Mouse (Mus musculus) embryonic facial prominence, embryonic 11.5 days (tissue): ENCODE results near the gene Rbbp7. TPM values are rescaled to one million over a fixed set of nuclear protein-coding genes. Genes with fewer than 3 reads are reported as not detected.

Experiments
- ATAC-seq: fragments of 200-750 bp; cut with Nextera tagmentation; replicated peaks from 2 replicates; pipeline ENCODE4 v1.8.0; 2017; ENCODE audit warnings: low read depth; ENCODE audit not compliant: insufficient number of reproducible peaks, low FRiP score, low TSS enrichment
- DNase-seq: peaks from one replicate; pipeline ENCODE4 v3.0.0-alpha.2; 2015; ENCODE audit warnings: low spot score
- H3K27ac ChIP-seq: fragments of 300-500 bp; sonication (generic); replicated peaks from 2 replicates; pipeline ENCODE4 v1.5.1; 2014; ENCODE audit warnings: mild to moderate bottlenecking, low read depth, low read length, control low read depth
- H3K27me3 ChIP-seq: fragments of 300-500 bp; sonication (generic); 2 replicates; pipeline ENCODE4 v1.6.1; 2014; ENCODE audit warnings: mild to moderate bottlenecking, low read length, moderate library complexity, mixed read lengths; ENCODE audit not compliant: control insufficient read depth, insufficient read depth
- H3K36me3 ChIP-seq: fragments of 300-500 bp; sonication (generic); replicated peaks from 2 replicates; pipeline ENCODE4 v1.6.1; 2014; ENCODE audit warnings: low read depth, mild to moderate bottlenecking, low read length, moderate library complexity, mixed read lengths; ENCODE audit not compliant: control insufficient read depth, insufficient read depth
- H3K4me1 ChIP-seq: fragments of 300-500 bp; sonication (generic); 2 replicates; pipeline ENCODE4 v1.6.1; 2014; ENCODE audit warnings: low read length, mixed read lengths; ENCODE audit not compliant: control insufficient read depth, insufficient read depth
- H3K4me2 ChIP-seq: fragments of 300-500 bp; sonication (generic); 2 replicates; pipeline ENCODE4 v1.6.1; 2014; ENCODE audit warnings: low read depth, mild to moderate bottlenecking, control low read depth, low read length, moderate library complexity
- H3K4me3 ChIP-seq: fragments of 300-500 bp; sonication (generic); 2 replicates; pipeline ENCODE4 v1.5.1; 2014; ENCODE audit warnings: low read depth, low read length, control low read depth
- H3K9ac ChIP-seq: fragments of 300-500 bp; sonication (generic); replicated peaks from 2 replicates; pipeline ENCODE4 v1.6.1; 2014; ENCODE audit warnings: mild to moderate bottlenecking, control low read depth, low read length
- H3K9me3 ChIP-seq: fragments of 300-500 bp; sonication (generic); replicated peaks from 2 replicates; pipeline ENCODE4 v1.6.1; 2016; ENCODE audit warnings: mild to moderate bottlenecking, low read length, inconsistent platforms, mixed read lengths; ENCODE audit not compliant: control insufficient read depth
- WGBS: fragments of 180-500 bp; shearing (Covaris S2); extraction: QIAGEN DNeasy Blood & Tissue Kit; methylation state at CpG from one replicate; pipeline ENCODE4 v1.1.7; 2014; 5-methylcytosine and 5-hydroxymethylcytosine counted together
- polyA plus RNA-seq: library from polyadenylated mRNA; unstranded; fragments of >200 nt; fragmentation: Nextera tagmentation; extraction: Ambion mirVana; gene quantifications from 2 replicates; pipeline ENCODE4 v1.2.1, GENCODE M21; 2014

Rbbp7 gene
- 415 and 426 TPM in 2 replicates for polyA plus RNA-seq

- no peaks in the 10 kb centered on the region for H3K27me3 ChIP-seq
- no peaks in the 10 kb centered on the region for H3K36me3 ChIP-seq
- 26% methylated on average over 65 of the region's 100 CpGs for WGBS
- DNase-seq = peak; percentile 92
- H3K27ac ChIP-seq = peak within 1 kb of the TSS; percentile 93
- peak within 1 kb of the TSS; percentile 78 for H3K9ac ChIP-seq
- H3K9me3 ChIP-seq = no peaks in the 10 kb centered on the region
- H3K4me2 ChIP-seq = peak within 1 kb of the TSS; percentile 43
- H3K4me3 ChIP-seq = peak within 1 kb of the TSS; percentile 54
- H3K4me1 ChIP-seq = no peaks in the 10 kb centered on the region
- ATAC-seq = peak; percentile 97
These were observed at the start of gene Rbbp7 for GRCm38 (mm10) chrX:162760115-162760942. TSS of gene Rbbp7 (plus strand) at chrX:162760402.

- peak; percentile 59 for DNase-seq
- no peaks in the 10 kb centered on the region for H3K4me1 ChIP-seq
- no peak overlapping the region for H3K4me3 ChIP-seq
- H3K9ac ChIP-seq = no peak overlapping the region
- H3K27ac ChIP-seq = no peak overlapping the region
- no peaks in the 10 kb centered on the region for H3K9me3 ChIP-seq
- H3K36me3 ChIP-seq = no peaks in the 10 kb centered on the region
- no peak for ATAC-seq
- no peaks in the 10 kb centered on the region for H3K27me3 ChIP-seq
- WGBS = 25% methylated on average over 5 of the region's 5 CpGs
- no peak overlapping the region for H3K4me2 ChIP-seq
These were observed 42.4 kb upstream of the Rbbp7 start for GRCm38 (mm10) chrX:162717837-162718236.

- no peaks in the 10 kb centered on the region for H3K27me3 ChIP-seq
- H3K4me1 ChIP-seq = no peaks in the 10 kb centered on the region
- no peak overlapping the region for H3K4me2 ChIP-seq
- peak; percentile 52 for DNase-seq
- no peak overlapping the region for H3K27ac ChIP-seq
- H3K9ac ChIP-seq = no peak overlapping the region
- WGBS = 44% methylated on average over 2 of the region's 2 CpGs
- no peaks in the 10 kb centered on the region for H3K9me3 ChIP-seq
- no peak overlapping the region for H3K4me3 ChIP-seq
- no peak for ATAC-seq
- H3K36me3 ChIP-seq = no peaks in the 10 kb centered on the region
These were observed 40.6 kb upstream of the Rbbp7 start for GRCm38 (mm10) chrX:162719615-162720014.

- Histone ChIP-seq H3K4me2 (no peak overlapping the region), H3K4me3 (no peak overlapping the region), H3K27ac (no peak overlapping the region), H3K4me1 (no peaks in the 10 kb centered on the region), H3K27me3 (no peaks in the 10 kb centered on the region), H3K9me3 (no peaks in the 10 kb centered on the region), H3K9ac (no peak overlapping the region), H3K36me3 (no peaks in the 10 kb centered on the region)
- ATAC-seq = 0 out of 2 replicates have a peak, but pooled peaks have one; percentile 29
- DNase-seq = peak; percentile 33
- WGBS = 17% methylated on average over 13 of the region's 13 CpGs
These were observed 32.8 kb upstream of the Rbbp7 start for GRCm38 (mm10) chrX:162727367-162727777.

GRCm38 (mm10) chrX:162727795-162728194 lies 32.4 kb upstream of the Rbbp7 start:
- no peak overlapping the region for H3K4me2 ChIP-seq
- no peaks in the 10 kb centered on the region for H3K9me3 ChIP-seq
- no peak overlapping the region for H3K27ac ChIP-seq
- no peak overlapping the region for H3K4me3 ChIP-seq
- 43% methylated on average over 9 of the region's 9 CpGs for WGBS
- DNase-seq (no peak), ATAC-seq (no peak)
- no peaks in the 10 kb centered on the region for H3K4me1 ChIP-seq
- H3K36me3 ChIP-seq = no peaks in the 10 kb centered on the region
- H3K27me3 ChIP-seq = no peaks in the 10 kb centered on the region
- H3K9ac ChIP-seq = no peak overlapping the region

GRCm38 (mm10) chrX:162728228-162728627 lies 32.0 kb upstream of the Rbbp7 start:
- 42% methylated on average over 7 of the region's 7 CpGs for WGBS

GRCm38 (mm10) chrX:162730031-162730430 lies 30.2 kb upstream of the Rbbp7 start:
- 83% methylated on average over 4 of the region's 4 CpGs for WGBS
- DNase-seq = no peak

More at GRCm38 (mm10) chrX:162728228-162728627, 32.0 kb upstream of the Rbbp7 start:
- no peak overlapping the region for H3K9ac ChIP-seq
- DNase-seq = no peak
- H3K9me3 ChIP-seq = no peaks in the 10 kb centered on the region
- H3K36me3 ChIP-seq = no peaks in the 10 kb centered on the region
- H3K27me3 ChIP-seq = no peaks in the 10 kb centered on the region
- ATAC-seq = no peak
- no peak overlapping the region for H3K4me3 ChIP-seq
- no peak overlapping the region for H3K4me2 ChIP-seq
- H3K27ac ChIP-seq = no peak overlapping the region
- no peaks in the 10 kb centered on the region for H3K4me1 ChIP-seq

More at GRCm38 (mm10) chrX:162730031-162730430, 30.2 kb upstream of the Rbbp7 start:
- Histone ChIP-seq H3K27me3 (no peaks in the 10 kb centered on the region), H3K36me3 (no peaks in the 10 kb centered on the region), H3K9me3 (no peaks in the 10 kb centered on the region), H3K9ac (no peak overlapping the region), H3K4me3 (no peak overlapping the region), H3K27ac (no peak overlapping the region), H3K4me1 (no peaks in the 10 kb centered on the region), H3K4me2 (no peak overlapping the region)
- ATAC-seq = no peak
